Mouse (Mus musculus) heart, adult 2 months (tissue): Measurements from ENCODE around the gene Brf1.

Source experiments
- CTCF ChIP-seq: fragments of 200-600 bp; IDR thresholded peaks from 2 replicates; pipeline ENCODE4 v1.8.1; 2022; ENCODE audit warnings: antibody characterized with exemption, mild to moderate bottlenecking, moderate library complexity
- EP300 ChIP-seq: fragments of 200-500 bp; IDR thresholded peaks from 2 replicates; pipeline ENCODE4 v1.6.1; 2011; ENCODE audit warnings: low read depth, low read length, control low read depth; ENCODE audit not compliant: insufficient read depth
- POLR2A ChIP-seq: fragments of 200-500 bp; IDR thresholded peaks from 2 replicates; pipeline ENCODE4 v1.6.1; 2011; ENCODE audit warnings: mild to moderate bottlenecking, low read depth, low read length, control low read depth; ENCODE audit not compliant: insufficient read depth

- TF ChIP-seq CTCF (peak; percentile 57), POLR2A (no peak), EP300 (no peak)
Measured at GRCm38 (mm10) chr12:113002667-113003066, 2.2 kb upstream of the Brf1 start.
